Mouse (Mus musculus): Measurements from ENCODE around the gene Angel1. TPM values are rescaled to one million over a fixed set of nuclear protein-coding genes. Genes with fewer than 3 reads are reported as not detected.

Gene Angel1
- polyA plus RNA-seq, 1 experiment from 2014 or later = 3.8 TPM

DNA sequence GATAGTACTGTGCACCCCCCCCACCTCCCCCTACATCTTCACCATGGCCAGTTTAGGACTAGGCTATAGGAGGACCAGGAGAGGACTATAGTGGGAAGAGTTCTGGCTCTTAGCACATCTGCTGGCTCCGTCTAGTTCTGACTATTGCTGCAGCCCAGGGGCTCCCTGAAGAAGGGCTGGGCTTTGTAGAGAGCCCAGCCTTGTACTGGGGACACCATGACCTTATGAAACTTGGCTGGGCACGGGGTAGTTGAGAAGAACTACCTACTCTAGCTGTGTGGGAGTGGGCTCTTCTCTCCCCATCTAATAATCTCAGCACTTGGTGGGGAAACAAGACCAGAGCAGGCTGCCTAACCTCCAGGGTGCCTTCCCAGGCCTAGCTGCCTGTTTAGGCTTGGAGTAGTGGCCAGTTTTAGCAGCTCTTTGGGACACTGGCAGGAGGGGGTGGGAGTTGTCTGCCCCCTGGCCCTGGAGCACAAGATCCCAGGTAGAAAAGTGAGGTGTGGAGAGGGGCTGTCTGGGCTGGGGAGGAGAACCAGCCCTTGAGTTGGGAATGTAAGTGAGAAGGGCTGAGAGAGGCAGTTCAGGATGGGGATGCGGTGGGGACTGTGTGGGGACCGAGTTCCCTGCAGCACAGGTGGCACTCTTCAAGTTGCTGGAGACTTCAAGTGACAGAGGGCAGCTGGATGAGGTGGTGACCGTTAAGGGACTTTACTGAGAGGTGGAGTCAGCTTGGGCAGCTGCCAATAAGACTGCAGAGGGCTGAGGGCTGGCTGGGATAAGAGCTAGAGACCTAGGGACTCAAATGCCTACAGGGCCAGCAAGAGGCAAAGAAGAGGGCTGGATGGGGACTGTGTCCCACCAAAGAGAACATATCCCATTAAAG is 33.5 kb downstream of the Angel1 start:
- 80% methylated on average over 5 of the region's 5 CpGs for WGBS (ENCODE audit: missing documents)
- Histone ChIP-seq H3K4me3 (ENCODE audit: inconsistent target) (no peak overlapping the region), H3K79me2 (ENCODE audit: inconsistent target) (no peaks in the 10 kb centered on the region), H3K36me3 (ENCODE audit: inconsistent target) (no peaks in the 10 kb centered on the region), H3K27ac (no peak overlapping the region)

DNA sequence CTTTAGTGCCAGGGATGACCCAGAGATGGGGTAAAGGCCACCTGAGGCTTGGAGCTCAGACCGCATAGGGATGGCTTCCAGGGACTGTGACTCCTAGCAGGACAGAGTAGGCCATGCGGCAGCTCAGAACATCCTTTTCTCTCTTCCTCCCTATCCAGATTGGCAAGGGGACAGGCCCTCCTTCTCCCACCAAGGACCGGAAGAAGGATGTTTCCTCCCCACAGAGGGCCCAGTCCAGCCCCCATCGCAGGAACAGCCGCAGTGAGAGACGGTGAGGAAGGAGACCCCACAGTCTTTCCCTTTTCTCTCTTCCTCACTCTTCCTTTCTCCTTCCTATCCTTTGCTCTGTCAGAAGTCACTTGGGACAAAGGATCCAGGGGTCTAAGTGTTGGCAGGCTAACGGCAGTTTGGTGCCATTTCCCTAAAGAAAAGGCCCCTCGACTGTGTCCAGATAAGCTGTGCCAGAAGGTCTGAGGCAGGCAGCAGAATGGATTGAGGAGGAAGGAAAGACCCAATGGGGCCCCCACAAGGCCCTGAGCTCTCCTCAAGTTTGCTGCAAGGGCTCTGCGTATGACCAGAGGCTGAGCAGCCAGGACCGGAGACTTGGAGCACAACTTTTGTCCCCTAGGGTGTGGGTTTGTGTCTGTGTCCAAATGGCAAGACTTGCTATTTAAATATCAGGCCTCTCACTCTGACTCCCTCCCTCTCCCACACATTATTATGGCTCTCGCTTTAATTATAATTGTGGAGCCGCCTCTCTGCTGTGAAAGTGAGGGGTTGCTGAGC is 35.4 kb downstream of the Angel1 start:
- H3K36me3 ChIP-seq (ENCODE audit: inconsistent target) = no peaks in the 10 kb centered on the region
- no peak overlapping the region for H3K4me3 ChIP-seq (ENCODE audit: inconsistent target)
- no peaks in the 10 kb centered on the region for H3K79me2 ChIP-seq (ENCODE audit: inconsistent target)
- no peak overlapping the region for H3K27ac ChIP-seq
- 52% methylated on average over 12 of the region's 12 CpGs for WGBS (ENCODE audit: missing documents)

DNA sequence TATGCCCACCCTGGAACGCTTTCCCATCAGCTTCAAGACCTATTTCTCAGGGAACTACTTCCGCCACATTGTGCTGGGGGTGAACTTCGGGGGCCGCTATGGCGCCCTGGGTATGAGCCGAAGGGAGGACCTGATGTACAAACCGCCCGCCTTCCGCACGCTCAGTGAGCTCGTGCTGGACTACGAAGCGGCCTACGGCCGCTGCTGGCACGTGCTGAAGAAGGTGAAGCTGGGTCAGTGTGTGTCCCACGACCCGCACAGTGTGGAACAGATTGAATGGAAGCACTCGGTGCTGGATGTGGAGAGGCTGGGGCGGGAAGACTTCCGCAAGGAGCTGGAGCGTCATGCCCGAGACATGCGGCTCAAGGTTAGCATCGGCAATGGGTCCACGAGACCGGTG is 37.3 kb downstream of the Angel1 start:
- Histone ChIP-seq H3K79me2 (ENCODE audit: inconsistent target) (no peaks in the 10 kb centered on the region), H3K36me3 (ENCODE audit: inconsistent target) (no peaks in the 10 kb centered on the region)
- 97% methylated on average over 27 of the region's 27 CpGs for WGBS (ENCODE audit: missing documents)

DNA sequence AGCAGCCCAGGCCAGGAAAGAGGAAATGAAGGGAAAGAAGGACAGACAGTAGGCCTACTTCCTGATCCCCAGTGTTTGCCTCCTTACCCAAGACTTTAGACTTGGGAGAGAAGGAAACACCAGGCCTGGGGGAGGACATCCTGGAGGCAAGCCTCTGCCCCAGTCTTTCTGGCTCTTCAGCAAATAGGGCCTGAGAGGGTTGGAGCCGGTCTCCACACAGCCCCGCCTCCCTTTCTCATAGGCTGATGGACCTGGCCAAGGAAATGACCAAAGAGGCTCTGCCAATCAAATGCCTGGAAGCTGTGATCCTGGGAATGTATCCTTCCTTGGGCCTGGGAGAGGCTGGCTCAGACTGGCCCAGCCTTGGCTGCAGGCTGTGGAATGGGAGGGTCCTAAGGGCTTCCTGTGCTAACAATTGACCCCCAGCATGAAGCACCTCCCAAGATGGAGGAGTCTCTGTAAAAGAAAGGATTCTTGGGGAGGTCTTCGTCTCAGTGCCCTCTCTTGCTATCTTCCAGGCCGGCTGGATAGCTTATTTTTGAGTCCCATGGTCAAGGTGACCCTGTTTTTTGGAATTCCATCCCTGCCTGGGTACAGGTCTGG is 38.2 kb downstream of the Angel1 start:
- H3K4me3 ChIP-seq (ENCODE audit: inconsistent target) = no peak overlapping the region
- no peak overlapping the region for H3K27ac ChIP-seq
- H3K36me3 ChIP-seq (ENCODE audit: inconsistent target) = no peaks in the 10 kb centered on the region
- 86% methylated on average over 4 of the region's 4 CpGs for WGBS (ENCODE audit: missing documents)
- H3K79me2 ChIP-seq (ENCODE audit: inconsistent target) = no peaks in the 10 kb centered on the region

More for the DNA sequence above, 37.3 kb downstream of the Angel1 start:
- Histone ChIP-seq H3K27ac (no peak overlapping the region), H3K4me3 (ENCODE audit: inconsistent target) (no peak overlapping the region)

DNA sequence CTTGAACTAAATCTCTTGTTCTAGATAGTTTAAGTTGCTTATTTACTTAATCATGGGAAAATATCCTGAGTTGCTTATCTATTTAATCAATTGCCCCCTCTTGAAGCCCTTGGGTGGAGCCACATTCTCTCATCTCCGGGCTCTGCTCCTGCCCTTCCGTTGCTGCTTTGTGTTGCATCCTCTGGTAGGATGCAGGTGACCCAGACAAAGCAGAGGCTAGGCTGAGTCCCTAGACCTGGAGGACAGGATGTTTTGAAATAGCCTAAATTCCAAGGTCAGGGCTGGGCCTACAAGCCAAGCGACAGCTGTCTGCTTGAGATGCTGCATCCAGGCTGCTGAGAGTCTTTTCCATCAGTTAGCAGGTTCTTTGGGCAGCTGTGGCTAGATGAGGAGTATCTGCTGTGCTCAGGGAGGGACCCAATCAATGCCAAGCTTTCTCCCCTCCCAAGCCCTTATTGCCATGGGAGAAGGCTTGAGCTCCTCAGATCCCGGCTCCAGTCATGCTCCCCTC is 38.8 kb downstream of the Angel1 start:
- no peaks in the 10 kb centered on the region for H3K79me2 ChIP-seq (ENCODE audit: inconsistent target)
- 49% methylated on average over 4 of the region's 4 CpGs for WGBS (ENCODE audit: missing documents)
- H3K4me3 ChIP-seq (ENCODE audit: inconsistent target) = no peak overlapping the region
- no peaks in the 10 kb centered on the region for H3K36me3 ChIP-seq (ENCODE audit: inconsistent target)
- no peak overlapping the region for H3K27ac ChIP-seq

DNA sequence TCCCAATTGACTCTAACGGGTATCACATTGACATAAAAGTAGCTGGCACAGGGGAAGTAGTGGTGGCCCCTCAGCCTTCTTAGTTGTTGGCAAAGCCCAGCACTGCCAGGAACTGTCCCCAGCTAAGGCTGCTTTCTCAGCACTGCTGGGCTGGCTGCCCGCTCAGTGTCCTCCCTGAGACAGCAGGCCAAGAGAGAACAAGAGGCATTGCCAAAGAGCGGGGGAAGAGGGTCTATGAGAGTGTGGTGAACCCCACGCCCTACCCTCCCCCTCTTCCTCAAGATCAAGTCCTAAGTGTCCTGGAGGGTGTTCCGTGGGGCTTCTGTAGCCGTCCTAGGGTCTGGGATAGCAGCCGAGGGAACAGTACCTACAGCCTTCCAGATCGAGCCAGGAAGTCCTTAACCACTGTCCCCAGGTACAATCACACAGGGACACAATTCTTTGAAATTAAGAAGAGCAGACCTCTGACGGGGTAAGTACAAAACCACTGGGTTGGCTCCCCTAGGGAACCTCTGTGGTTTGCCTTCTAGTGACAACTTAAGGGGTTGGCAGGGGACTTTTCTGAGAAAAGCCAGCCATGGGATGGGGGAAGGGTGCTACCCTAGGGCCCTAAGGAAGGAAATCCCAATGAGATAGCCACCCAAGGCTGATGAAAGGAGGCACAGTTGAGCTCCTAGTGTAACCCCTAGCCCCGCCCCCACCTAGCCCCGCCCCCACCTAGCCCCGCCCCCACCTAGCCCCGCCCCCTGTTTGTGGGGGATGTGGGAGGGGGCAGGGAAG is 39.5 kb downstream of the Angel1 start:
- Histone ChIP-seq H3K27ac (no peak overlapping the region), H3K4me3 (ENCODE audit: inconsistent target) (no peak overlapping the region), H3K79me2 (ENCODE audit: inconsistent target) (no peaks in the 10 kb centered on the region), H3K36me3 (ENCODE audit: inconsistent target) (no peaks in the 10 kb centered on the region)
- 28% methylated on average over 13 of the region's 13 CpGs for WGBS (ENCODE audit: missing documents)

DNA sequence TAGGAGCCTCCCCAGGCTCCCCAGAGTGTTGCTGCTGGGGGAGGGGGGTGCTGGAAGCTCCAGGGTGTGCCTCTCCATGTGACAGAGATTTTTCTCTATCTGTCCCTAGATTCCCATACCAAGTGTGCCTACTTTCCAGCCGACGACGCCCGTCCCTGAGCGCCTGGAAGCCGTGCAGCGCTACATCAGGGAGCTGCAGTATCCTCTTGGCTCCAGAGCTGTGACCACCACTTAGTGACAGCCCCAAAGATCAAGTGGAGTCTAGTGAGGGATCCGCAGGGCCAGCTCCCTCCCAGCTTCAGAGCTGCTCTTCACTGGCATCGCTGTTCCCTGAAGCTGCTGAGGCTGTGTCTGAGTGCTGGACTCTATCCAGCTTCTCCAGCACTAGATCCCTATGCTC is 41.0 kb downstream of the Angel1 start:
- WGBS (ENCODE audit: missing documents) = 97% methylated on average over 9 of the region's 9 CpGs
- no peaks in the 10 kb centered on the region for H3K79me2 ChIP-seq (ENCODE audit: inconsistent target)
- H3K4me3 ChIP-seq (ENCODE audit: inconsistent target) = no peak overlapping the region
- H3K36me3 ChIP-seq (ENCODE audit: inconsistent target) = no peaks in the 10 kb centered on the region
- no peak overlapping the region for H3K27ac ChIP-seq

DNA sequence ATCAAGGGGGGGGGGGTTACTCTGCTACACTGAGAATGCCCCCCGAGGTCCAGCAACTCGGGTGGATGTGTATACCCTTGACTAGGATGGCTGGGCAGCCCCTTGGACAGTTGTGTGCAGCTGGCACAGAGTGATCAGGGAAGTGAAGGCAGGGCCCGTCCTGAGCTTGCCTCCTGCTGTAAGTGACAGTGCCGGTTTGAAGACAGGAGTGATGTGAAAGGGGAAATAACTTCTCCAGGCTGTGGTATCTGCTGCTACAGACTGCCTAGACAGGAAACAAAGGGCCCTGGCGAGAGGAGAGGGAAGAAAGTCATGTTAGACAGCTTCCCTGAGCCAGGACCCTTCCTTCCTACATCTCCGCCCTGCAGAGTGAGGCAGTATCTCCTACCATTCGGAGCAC is 42.6 kb downstream of the Angel1 start:
- no peak overlapping the region for H3K4me3 ChIP-seq (ENCODE audit: inconsistent target)
- H3K36me3 ChIP-seq (ENCODE audit: inconsistent target) = no peaks in the 10 kb centered on the region
- no peaks in the 10 kb centered on the region for H3K79me2 ChIP-seq (ENCODE audit: inconsistent target)
- 5% methylated on average over 7 of the region's 7 CpGs for WGBS (ENCODE audit: missing documents)
- H3K27ac ChIP-seq = no peak overlapping the region

DNA sequence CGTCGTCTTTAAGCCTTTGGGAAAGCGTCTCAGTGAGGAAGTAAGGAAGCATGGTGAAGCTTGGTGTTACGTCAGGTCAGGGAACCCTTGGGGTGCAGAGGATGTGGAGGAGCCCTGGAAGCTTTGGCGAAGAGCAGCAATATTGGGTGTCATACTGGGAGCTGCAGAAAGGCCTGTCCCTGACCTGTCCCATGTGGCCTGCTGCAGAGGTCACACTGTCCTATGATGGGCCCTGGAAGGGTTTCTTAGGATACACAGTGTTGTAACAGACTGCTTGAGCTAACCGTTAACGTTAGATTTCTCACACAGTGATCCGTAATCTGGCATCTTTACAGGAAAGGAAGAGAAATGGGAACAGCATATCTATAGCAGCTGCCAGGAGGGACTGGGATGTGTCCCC is 44.1 kb downstream of the Angel1 start:
- no peaks in the 10 kb centered on the region for H3K79me2 ChIP-seq (ENCODE audit: inconsistent target)
- no peak overlapping the region for H3K4me3 ChIP-seq (ENCODE audit: inconsistent target)
- H3K36me3 ChIP-seq (ENCODE audit: inconsistent target) = no peaks in the 10 kb centered on the region
- 89% methylated on average over 8 of the region's 8 CpGs for WGBS (ENCODE audit: missing documents)
- no peak overlapping the region for H3K27ac ChIP-seq

DNA sequence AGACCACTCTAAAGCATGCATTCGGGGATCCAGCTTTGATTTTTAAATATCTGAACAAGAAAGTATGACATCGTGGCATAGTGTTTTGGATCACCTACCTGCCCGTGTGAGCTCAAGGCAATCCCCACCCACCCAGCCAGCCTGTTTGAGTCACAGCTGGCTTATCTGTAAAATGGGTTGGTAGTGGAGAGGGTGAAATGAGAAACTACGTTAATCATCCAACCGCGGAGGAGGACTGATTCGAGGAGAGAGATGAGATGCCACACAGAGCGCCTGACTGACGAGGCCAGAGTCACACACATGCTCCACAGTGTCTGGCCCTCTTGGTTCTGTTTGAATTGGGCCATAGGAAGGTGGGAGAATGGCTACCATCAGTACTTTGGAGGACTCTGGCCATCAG is 44.6 kb downstream of the Angel1 start:
- Histone ChIP-seq H3K36me3 (ENCODE audit: inconsistent target) (no peaks in the 10 kb centered on the region), H3K79me2 (ENCODE audit: inconsistent target) (no peaks in the 10 kb centered on the region), H3K27ac (no peak overlapping the region), H3K4me3 (ENCODE audit: inconsistent target) (no peak overlapping the region)
- WGBS (ENCODE audit: missing documents) = 95% methylated on average over 9 of the region's 9 CpGs

DNA sequence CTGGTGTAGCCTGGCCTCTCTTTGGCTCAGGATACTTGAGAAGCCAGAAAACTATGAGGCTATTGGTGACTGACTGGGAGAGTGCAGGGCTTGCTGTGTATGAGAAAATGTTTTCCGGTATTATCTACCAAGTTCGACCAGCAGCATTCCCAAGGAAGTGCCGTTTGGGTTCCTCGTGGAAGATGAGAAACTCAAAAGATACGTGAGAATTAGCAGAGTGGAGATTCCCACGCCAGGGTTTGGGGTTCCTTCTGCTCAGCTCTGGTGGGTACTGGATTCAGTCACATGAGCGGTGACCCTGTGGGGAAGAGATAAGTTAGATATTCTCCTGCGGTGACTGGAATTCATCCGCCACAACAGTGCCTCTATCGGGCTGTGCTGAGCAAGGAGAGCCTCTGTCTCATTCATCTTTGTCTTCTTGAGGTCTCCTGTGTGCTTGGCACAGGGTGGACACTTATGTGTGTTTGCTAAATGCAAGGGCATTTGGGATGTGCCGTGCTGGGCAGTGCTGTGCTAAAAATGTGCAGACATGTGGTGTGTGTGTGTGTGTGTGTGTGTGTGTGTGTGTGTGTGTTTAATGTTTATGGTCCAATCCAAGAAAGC is 45.6 kb downstream of the Angel1 start:
- Histone ChIP-seq H3K27ac (no peak overlapping the region), H3K79me2 (ENCODE audit: inconsistent target) (no peaks in the 10 kb centered on the region), H3K4me3 (ENCODE audit: inconsistent target) (no peak overlapping the region), H3K36me3 (ENCODE audit: inconsistent target) (no peaks in the 10 kb centered on the region)
- 73% methylated on average over 11 of the region's 11 CpGs for WGBS (ENCODE audit: missing documents)

DNA sequence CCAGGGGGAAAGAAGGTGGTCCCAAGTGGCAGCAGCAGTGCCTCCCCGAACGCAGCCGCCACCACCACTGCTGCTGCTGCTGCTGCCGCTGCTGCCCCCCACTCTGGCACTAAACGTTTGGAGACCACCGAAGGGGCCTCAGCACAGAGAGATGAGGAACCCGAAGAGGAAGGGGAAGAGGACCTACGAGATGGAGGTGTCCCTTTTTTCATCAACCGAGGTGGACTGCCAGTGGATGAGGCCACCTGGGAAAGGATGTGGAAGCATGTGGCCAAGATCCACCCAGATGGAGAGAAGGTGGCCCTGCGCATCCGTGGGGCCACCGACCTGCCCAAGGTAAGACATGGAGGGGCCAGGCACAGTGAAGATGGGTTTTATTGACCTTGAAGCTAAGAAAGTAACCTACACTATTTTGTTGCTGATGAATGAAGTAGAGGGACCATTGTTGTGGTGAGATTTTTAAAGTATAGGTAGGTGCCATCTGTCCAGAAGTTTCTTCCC is 46.2 kb downstream of the Angel1 start:
- no peaks in the 10 kb centered on the region for H3K79me2 ChIP-seq (ENCODE audit: inconsistent target)
- WGBS (ENCODE audit: missing documents) = 63% methylated on average over 12 of the region's 12 CpGs
- H3K27ac ChIP-seq = no peak overlapping the region
- H3K36me3 ChIP-seq (ENCODE audit: inconsistent target) = no peaks in the 10 kb centered on the region
- no peak overlapping the region for H3K4me3 ChIP-seq (ENCODE audit: inconsistent target)

DNA sequence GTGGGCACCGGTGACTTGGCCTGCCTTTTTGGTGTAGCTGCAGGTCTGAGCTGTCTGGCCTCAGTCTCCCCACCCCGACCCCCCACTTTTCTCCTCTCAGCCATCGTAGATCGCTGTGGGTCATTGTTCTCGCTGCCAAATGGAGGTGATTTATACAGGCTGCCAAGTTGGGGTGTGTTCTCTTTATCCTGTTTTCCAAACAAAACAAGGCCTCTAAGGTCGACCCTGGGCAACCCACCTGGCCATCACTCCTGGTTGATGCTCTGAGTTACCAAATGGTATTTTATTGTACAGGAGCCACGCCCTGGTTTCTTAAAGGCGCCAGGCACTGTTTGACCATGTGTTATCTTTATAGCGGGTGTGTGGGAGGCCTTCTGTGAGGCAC is 46.7 kb downstream of the Angel1 start:
- H3K27ac ChIP-seq = no peak overlapping the region
- 21% methylated on average over 9 of the region's 9 CpGs for WGBS (ENCODE audit: missing documents)
- no peaks in the 10 kb centered on the region for H3K79me2 ChIP-seq (ENCODE audit: inconsistent target)
- no peaks in the 10 kb centered on the region for H3K36me3 ChIP-seq (ENCODE audit: inconsistent target)
- H3K4me3 ChIP-seq (ENCODE audit: inconsistent target) = no peak overlapping the region
